Mouse (Mus musculus) neural tube, embryonic 11.5 days (tissue): ENCODE results near the gene Megf11. TPM values are rescaled to one million over a fixed set of nuclear protein-coding genes. Genes with fewer than 3 reads are reported as not detected.
"Not testable (repeated sequence)": the region's sequence is repeated elsewhere in the genome, so short reads cannot be mapped to it uniquely, and the experiment has no call there.

Experiments used
- ATAC-seq: fragments of 200-750 bp; cut with Nextera tagmentation; 2 replicates; pipeline ENCODE4 v1.8.0; 2017; ENCODE audit warnings: moderate number of reproducible peaks, mild to moderate bottlenecking, moderate TSS enrichment, moderate library complexity; ENCODE audit not compliant: insufficient read depth, low FRiP score, low TSS enrichment
- DNase-seq: peaks from one replicate; pipeline ENCODE4 v3.0.0-alpha.2; 2015; ENCODE audit warnings: low spot score
- H3K27ac ChIP-seq: fragments of 300-500 bp; sonication (generic); 2 replicates; pipeline ENCODE4 v1.5.1; 2014; ENCODE audit warnings: low read depth, mild to moderate bottlenecking, low read length
- H3K27me3 ChIP-seq: fragments of 300-500 bp; sonication (generic); 2 replicates; pipeline ENCODE4 v1.6.1; 2014; ENCODE audit warnings: mild to moderate bottlenecking, low read length, mixed read lengths; ENCODE audit not compliant: control insufficient read depth, insufficient read depth
- H3K36me3 ChIP-seq: fragments of 300-500 bp; sonication (generic); 2 replicates; pipeline ENCODE4 v1.6.1; 2014; ENCODE audit warnings: mild to moderate bottlenecking, low read length, moderate library complexity, mixed read lengths; ENCODE audit not compliant: control insufficient read depth, insufficient read depth
- H3K4me1 ChIP-seq: fragments of 300-500 bp; sonication (generic); 2 replicates; pipeline ENCODE4 v1.6.1; 2014; ENCODE audit warnings: low read length, mixed read lengths; ENCODE audit not compliant: control insufficient read depth, insufficient read depth
- H3K4me2 ChIP-seq: fragments of 300-500 bp; sonication (generic); 2 replicates; pipeline ENCODE4 v1.6.1; 2014; ENCODE audit warnings: low read depth, mild to moderate bottlenecking, moderate library complexity
- H3K4me3 ChIP-seq: fragments of 300-500 bp; sonication (generic); 2 replicates; pipeline ENCODE4 v1.5.1; 2014; ENCODE audit warnings: low read depth, low read length
- H3K9ac ChIP-seq: fragments of 300-500 bp; sonication (generic); 2 replicates; pipeline ENCODE4 v1.6.1; 2014; ENCODE audit warnings: mild to moderate bottlenecking, low read length
- H3K9me3 ChIP-seq: fragments of 300-500 bp; sonication (generic); 2 replicates; pipeline ENCODE4 v1.6.1; 2016; ENCODE audit warnings: low read length; ENCODE audit not compliant: control insufficient read depth
- WGBS: fragments of 180-500 bp; shearing (Covaris S2); extraction: QIAGEN DNeasy Blood & Tissue Kit; methylation state at CpG from one replicate; pipeline ENCODE4 v1.1.7; 2014; 5-methylcytosine and 5-hydroxymethylcytosine counted together
- polyA plus RNA-seq: library from polyadenylated mRNA; unstranded; fragments of >200 nt; fragmentation: Nextera tagmentation; extraction: Ambion mirVana; gene quantifications from 2 replicates; pipeline ENCODE4 v1.2.1, GENCODE M21; 2014

The Megf11 gene
- polyA plus RNA-seq, 1 experiment from 2014 or later, result 5.7 TPM

DNA sequence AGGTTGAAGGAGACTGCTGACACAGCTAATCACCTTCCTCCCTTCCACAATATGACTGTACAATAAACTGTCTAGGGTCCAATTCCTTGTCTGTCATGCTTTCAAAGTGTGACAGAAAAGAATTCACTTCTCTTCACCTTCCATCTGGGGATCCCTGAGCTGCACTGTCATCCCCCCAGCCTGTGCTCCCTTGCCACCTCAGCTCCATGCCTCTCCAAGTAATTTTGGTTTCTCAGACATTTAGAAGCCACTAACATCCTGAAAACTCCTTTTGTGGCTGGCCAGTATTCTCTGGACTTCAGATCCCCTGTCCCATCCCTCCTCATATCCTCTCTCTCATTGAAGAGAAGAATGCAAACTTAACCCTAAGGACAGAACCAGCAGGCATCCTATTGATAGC, 317.0 kb downstream of the Megf11 start:
- Histone ChIP-seq H3K27me3 (no peaks in the 10 kb centered on the region), H3K4me3 (no peak overlapping the region), H3K9me3 (no peaks in the 10 kb centered on the region), H3K36me3 (no peaks in the 10 kb centered on the region), H3K27ac (no peak overlapping the region), H3K9ac (no peak overlapping the region), H3K4me1 (no peaks in the 10 kb centered on the region), H3K4me2 (no peak overlapping the region)
- DNase-seq (no peak), ATAC-seq (no peak)

DNA sequence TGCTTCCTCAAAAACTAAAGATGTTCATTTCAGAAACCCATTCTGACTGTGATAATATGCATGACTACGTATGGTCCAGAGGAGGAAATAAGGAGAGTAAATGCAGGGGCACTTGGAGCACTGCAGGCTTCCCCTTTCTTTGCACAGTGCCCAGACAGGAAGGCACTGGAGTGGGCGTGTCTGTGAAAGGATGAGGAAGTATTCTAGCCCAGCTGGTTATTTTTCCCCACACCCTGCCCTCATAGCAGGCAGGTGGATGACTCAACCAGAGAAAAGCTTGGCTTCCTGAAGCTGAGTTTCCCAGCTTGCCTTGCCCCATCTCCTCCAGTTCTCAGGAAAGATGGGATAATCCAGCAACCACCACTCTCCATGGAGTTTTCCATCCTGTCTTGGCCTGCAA, 317.5 kb downstream of the Megf11 start:
- Histone ChIP-seq H3K36me3 (no peaks in the 10 kb centered on the region), H3K4me1 (no peaks in the 10 kb centered on the region), H3K9ac (no peak overlapping the region), H3K4me2 (no peak overlapping the region), H3K4me3 (no peak overlapping the region), H3K27me3 (no peaks in the 10 kb centered on the region), H3K27ac (no peak overlapping the region), H3K9me3 (no peaks in the 10 kb centered on the region)
- no peak for DNase-seq
- no peak for ATAC-seq
- 82% methylated on average over 2 of the region's 2 CpGs for WGBS

DNA sequence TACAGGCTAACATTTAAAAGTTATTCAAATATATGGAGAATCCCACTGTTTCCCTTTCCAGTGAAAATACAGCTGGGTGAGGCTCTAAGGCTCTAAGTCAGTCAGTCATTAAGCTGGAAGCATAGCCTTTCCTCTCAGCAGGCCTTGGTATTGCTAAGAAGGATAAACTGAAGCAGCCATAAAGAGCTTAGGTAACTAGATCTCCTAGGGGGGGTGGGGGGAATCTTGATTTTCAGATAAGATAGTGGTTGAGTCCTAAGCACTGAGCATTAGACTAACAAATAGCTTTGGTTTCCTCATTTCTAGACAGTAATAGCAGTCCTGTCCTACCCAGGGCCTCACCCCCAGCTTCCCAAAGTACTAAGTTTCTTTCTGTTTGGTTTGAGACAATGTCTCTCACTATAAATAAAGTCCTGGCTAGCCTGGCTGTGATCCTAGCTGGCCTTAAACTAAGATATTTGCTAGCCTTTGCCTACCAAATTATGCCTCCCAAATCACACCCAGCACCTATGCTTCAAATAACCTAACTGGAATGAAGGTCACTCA, 318.1 kb downstream of the Megf11 start:
- ATAC-seq (no peak), DNase-seq (no peak)
- no peaks in the 10 kb centered on the region for H3K4me1 ChIP-seq
- H3K36me3 ChIP-seq, result no peaks in the 10 kb centered on the region
- no peaks in the 10 kb centered on the region for H3K27me3 ChIP-seq
- H3K4me2 ChIP-seq, result no peak overlapping the region
- no peak overlapping the region for H3K4me3 ChIP-seq
- no peaks in the 10 kb centered on the region for H3K9me3 ChIP-seq
- H3K9ac ChIP-seq, result no peak overlapping the region
- H3K27ac ChIP-seq, result no peak overlapping the region

DNA sequence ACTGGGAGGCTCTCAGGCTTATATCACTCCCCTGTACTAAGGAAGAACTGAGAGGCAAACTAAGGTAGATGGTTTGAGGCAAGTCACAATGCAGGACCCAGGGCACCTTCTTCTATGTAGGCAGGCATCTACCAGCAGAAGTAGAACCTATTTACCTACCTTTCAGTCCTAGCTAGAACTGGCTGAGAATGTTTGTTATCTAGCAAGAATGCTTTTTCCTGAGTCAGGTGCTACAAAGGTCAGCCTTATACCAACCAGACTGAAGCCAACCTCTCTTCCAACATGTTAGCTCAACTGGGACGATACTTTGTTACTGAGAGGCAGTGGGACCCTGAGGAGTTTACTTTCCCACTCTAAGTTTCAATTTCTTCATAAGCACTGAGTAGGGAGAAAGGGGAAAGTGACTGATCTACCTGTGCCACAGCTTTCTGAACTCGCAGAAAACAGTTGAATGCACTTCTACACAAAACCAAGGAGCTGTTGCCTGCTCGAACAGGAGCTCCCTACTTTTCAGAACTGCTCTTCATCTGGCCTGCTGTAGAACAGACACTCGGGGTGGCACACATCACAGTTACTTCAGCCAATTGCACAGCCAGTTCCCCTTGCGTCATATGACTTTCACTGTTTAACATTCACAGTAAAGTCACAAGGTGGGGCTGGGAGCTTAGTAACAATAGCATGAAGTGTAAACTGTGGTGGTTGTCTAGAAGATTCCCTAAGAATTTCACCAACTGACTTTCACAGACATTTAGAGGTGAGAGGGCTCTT, 318.8 kb downstream of the Megf11 start:
- Histone ChIP-seq H3K9ac (no peak overlapping the region), H3K4me1 (no peaks in the 10 kb centered on the region), H3K36me3 (no peaks in the 10 kb centered on the region), H3K27me3 (no peaks in the 10 kb centered on the region), H3K4me2 (no peak overlapping the region), H3K27ac (no peak overlapping the region), H3K4me3 (no peak overlapping the region), H3K9me3 (no peaks in the 10 kb centered on the region)
- 90% methylated on average over 5 of the region's 5 CpGs for WGBS
- DNase-seq (no peak), ATAC-seq (no peak)

DNA sequence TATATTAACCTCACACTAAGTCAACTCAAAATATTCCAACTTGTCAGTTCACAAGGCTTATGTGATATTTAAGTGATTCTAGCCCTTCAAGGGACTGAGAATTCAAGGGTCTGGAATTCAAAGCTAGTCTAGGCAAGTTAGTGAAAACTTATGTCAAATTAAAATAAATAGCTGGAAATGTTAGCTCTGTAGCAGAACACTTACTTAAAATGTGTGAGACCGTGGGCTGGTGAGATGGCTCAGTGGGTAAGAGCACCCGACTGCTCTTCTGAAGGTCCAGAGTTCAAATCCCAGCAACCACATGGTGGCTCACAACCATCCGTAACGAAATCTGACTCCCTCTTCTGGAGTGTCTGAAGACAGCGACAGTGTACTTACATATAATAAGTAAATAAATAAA, 324.9 kb downstream of the Megf11 start:
- H3K4me1 ChIP-seq, H3K27me3 ChIP-seq, ATAC-seq, H3K9me3 ChIP-seq, H3K27ac ChIP-seq, DNase-seq, H3K36me3 ChIP-seq, H3K9ac ChIP-seq, H3K4me3 ChIP-seq, H3K4me2 ChIP-seq: not testable (repeated sequence)
- WGBS, result 94% methylated on average over 3 of the region's 5 CpGs

DNA sequence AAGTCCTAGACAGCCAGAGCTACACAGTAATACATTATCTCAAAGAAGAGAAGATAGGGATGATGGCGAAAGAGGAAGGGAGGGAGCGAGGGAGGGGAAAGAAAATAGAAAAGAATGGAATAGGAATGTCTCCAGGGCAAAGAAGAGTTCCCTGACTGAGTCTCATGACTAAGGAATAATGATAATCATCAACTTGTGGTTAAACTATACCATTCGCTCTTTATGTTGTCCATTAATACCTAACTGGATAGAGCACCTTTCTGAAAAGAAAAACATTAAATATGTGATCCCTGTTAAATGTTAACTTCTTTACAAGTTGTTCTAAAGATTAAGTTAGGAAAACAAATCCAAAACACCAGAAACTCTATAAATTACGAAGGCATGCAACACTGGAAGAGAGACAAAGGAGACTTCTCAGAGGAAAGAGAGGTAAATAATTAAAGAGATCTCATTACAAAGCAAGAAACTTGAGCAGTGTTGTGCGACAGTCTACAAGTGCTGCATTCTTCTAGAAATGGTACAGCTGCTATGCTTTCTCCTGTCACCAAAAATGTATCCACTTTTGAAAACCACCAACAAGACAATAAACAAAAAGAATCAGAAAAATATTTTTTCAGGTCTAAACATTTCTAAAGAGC, 334.2 kb downstream of the Megf11 start:
- WGBS, result 83% methylated on average over 5 of the region's 5 CpGs
- Histone ChIP-seq H3K9ac (no peak overlapping the region), H3K36me3 (no peaks in the 10 kb centered on the region), H3K4me2 (no peak overlapping the region), H3K4me3 (no peak overlapping the region), H3K27ac (no peak overlapping the region), H3K9me3 (no peaks in the 10 kb centered on the region), H3K27me3 (no peaks in the 10 kb centered on the region), H3K4me1 (no peaks in the 10 kb centered on the region)
- ATAC-seq (no peak), DNase-seq (no peak)

DNA sequence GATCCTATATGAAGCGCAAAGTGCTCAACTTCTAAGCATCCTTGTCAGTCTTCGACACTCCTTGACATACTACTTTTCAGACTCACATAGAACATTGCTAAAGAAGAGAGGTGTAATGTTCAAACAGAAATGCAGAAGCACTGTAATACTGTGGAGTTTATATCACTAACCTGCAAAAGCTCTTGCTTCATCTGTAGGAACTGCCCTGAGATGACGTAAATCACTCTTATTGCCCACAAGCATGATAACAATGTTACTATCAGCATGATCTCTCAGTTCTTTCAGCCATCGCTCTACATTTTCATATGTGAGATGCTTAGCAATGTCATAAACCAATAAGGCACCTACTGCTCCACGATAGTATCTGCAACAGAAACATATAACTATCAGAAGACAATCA, 341.0 kb downstream of the Megf11 start:
- Histone ChIP-seq H3K27me3 (no peaks in the 10 kb centered on the region), H3K9me3 (no peaks in the 10 kb centered on the region), H3K4me2 (no peak overlapping the region), H3K4me3 (no peak overlapping the region), H3K36me3 (no peaks in the 10 kb centered on the region), H3K9ac (no peak overlapping the region), H3K27ac (no peak overlapping the region), H3K4me1 (no peaks in the 10 kb centered on the region)
- ATAC-seq (no peak), DNase-seq (no peak)
- 97% methylated on average over 5 of the region's 5 CpGs for WGBS

DNA sequence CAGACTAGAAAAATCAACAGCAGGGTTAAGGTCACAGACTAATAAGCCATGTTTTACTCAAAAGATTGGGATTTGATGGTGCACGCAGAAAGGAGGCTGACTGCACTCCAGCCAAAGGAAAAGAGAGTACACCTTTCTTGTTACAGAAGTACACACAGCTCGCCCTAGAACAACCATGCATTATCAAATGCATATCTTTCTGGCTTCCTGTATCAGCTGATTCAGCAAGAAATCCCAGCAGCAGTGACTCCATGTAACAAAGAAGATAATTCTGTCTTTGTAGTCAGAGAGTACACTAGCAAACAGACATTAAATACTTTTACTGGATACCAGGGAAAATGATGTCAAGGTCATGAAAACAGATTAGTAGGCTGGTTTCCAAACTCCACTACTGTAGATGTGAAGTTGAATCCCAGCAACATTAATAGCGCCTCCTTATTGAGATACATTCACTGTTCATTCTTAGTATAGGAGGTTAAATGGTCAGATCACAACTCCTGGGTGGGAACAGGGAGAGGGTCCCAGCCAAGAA, 345.7 kb downstream of the Megf11 start:
- no peak for ATAC-seq
- Histone ChIP-seq H3K4me3 (no peak overlapping the region), H3K27me3 (no peaks in the 10 kb centered on the region), H3K36me3 (no peaks in the 10 kb centered on the region), H3K9me3 (no peaks in the 10 kb centered on the region), H3K4me2 (no peak overlapping the region), H3K4me1 (0 out of 2 replicates have a peak, but pooled peaks cover 2% of the 10 kb centered on the region), H3K9ac (no peak overlapping the region), H3K27ac (no peak overlapping the region)
- DNase-seq, result no peak
- 92% methylated on average over 3 of the region's 3 CpGs for WGBS

DNA sequence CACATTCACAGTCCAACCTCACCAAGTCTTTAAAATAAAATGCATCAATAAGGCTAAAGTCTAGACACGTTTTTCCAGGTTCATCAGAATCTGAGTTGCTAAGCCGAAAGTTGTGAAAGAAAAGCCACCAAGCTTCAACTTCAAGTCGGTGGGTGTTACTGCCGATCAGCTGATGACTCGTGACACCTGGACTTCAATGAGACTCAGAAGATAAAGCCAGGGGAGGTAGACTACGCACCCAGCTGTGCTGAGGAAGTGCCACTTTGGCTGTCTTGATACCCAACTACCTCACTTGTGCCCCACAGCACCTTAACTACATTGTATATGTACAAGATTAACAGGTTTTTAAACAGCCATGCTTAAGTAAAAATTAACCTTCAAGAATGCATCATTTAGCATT, 348.7 kb downstream of the Megf11 start:
- Histone ChIP-seq H3K27me3 (no peaks in the 10 kb centered on the region), H3K9me3 (no peaks in the 10 kb centered on the region), H3K4me2 (no peak overlapping the region), H3K4me1 (0 out of 2 replicates have a peak, but pooled peaks cover 2% of the 10 kb centered on the region), H3K36me3 (no peaks in the 10 kb centered on the region), H3K9ac (no peak overlapping the region), H3K27ac (no peak overlapping the region), H3K4me3 (no peak overlapping the region)
- DNase-seq, result no peak
- WGBS, result 78% methylated on average over 6 of the region's 6 CpGs
- no peak for ATAC-seq
